Mouse (Mus musculus): ENCODE measurements around the gene Gpr107. TPM values are rescaled to one million over a fixed set of nuclear protein-coding genes. Genes with fewer than 3 reads are reported as not detected.
A peak's percentile ranks its signal among the peaks of the same experiment; 100 is the strongest.

Gene Gpr107
- polyA plus RNA-seq (2011; ENCODE audit: insufficient read length, low read depth, missing spikeins) = 81.1 and 92.5 TPM in 2 replicates

GRCm38 (mm10) chr2:31151892-31152812 lies at the start of gene Gpr107:
Gene Gpr107, plus strand, starts transcription at chr2:31152316.
- H3K4me1 ChIP-seq (ENCODE audit: control insufficient read depth, insufficient read depth, low read length) = peaks cover 2% of the 10 kb centered on the region; the same call in 1 of the 2 replicates
- TF ChIP-seq CTCF (IDR thresholded peaks at IDR 0.05; ENCODE audit: borderline replicate concordance, insufficient read depth, low read length) (no peak), POLR2A (IDR thresholded peaks at IDR 0.05; ENCODE audit: low read depth, low read length) (peak; percentile 83)
- H3K27ac ChIP-seq (ENCODE audit: insufficient read depth, low read length) = peak within 1 kb of the TSS; percentile 42; the same call in 1 of the 2 replicates
- H3K4me3 ChIP-seq (ENCODE audit: insufficient read depth, low read length) = peak within 1 kb of the TSS; percentile 71

DNA sequence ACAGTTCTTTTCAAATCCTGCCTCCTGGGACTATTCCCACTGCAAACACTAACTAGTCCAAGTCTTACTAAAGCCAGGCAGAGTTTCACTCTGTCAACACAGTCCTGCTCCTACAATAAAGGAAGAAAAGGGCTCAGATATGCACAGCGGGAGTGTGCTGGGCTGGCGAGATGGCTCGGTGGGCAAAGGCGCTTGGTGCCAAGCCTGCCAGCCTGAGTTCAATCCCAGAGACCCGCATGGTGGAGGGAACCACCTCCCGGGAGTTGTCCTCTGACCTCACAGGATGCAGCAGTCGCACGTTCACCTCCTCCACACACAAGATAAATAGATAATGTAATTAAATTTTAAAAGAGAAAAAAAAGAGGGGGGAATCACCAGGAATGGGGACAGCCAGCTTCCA lies 48.8 kb upstream of the Gpr107 start:
- H3K27ac ChIP-seq (ENCODE audit: insufficient read depth, low read length) = no peak overlapping the region
- no peak overlapping the region for H3K4me3 ChIP-seq (ENCODE audit: insufficient read depth, low read length)
- peaks cover 11% of the 10 kb centered on the region; the same call in 1 of the 2 replicates for H3K4me1 ChIP-seq (ENCODE audit: control insufficient read depth, insufficient read depth, low read length)
- TF ChIP-seq CTCF (IDR thresholded peaks at IDR 0.05; ENCODE audit: borderline replicate concordance, insufficient read depth, low read length) = no peak
- no peak for TF ChIP-seq POLR2A (IDR thresholded peaks at IDR 0.05; ENCODE audit: low read depth, low read length)

- Histone ChIP-seq H3K4me1 (ENCODE audit: control insufficient read depth, insufficient read depth, low read length) (peaks cover 16% of the 10 kb centered on the region; the same call in 1 of the 2 replicates), H3K4me3 (ENCODE audit: insufficient read depth, low read length) (no peak overlapping the region), H3K27ac (ENCODE audit: insufficient read depth, low read length) (no peak overlapping the region)
- no peak for TF ChIP-seq POLR2A (IDR thresholded peaks at IDR 0.05; ENCODE audit: low read depth, low read length)
- TF ChIP-seq CTCF (IDR thresholded peaks at IDR 0.05; ENCODE audit: borderline replicate concordance, insufficient read depth, low read length) = no peak
Observed at GRCm38 (mm10) chr2:31105279-31105678, 46.8 kb upstream of the Gpr107 start.

DNA sequence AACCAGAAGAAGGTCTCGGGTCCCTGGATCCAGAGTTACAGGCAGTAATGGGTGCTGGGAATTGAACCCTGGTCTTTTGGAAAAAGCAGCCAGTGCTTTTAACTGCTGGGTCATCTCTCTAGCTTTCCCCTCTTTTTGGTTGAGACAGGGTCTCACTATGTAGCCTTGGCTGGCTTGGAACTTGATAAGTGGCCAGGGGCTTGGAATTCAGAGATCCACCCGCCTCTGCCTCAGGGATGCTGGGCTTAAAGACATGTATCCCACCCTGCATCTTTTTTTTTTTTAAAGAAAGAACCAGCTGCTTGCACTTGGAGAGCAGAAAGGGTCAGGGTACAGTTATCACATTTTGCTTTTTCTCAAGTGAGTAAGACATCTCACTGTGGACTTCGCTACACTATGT lies 46.1 kb upstream of the Gpr107 start:
- TF ChIP-seq CTCF (IDR thresholded peaks at IDR 0.05; ENCODE audit: borderline replicate concordance, insufficient read depth, low read length) (no peak), POLR2A (IDR thresholded peaks at IDR 0.05; ENCODE audit: low read depth, low read length) (no peak)
- H3K27ac ChIP-seq (ENCODE audit: insufficient read depth, low read length) = no peak overlapping the region
- H3K4me3 ChIP-seq (ENCODE audit: insufficient read depth, low read length) = no peak overlapping the region
- peaks cover 16% of the 10 kb centered on the region; the same call in 1 of the 2 replicates for H3K4me1 ChIP-seq (ENCODE audit: control insufficient read depth, insufficient read depth, low read length)

DNA sequence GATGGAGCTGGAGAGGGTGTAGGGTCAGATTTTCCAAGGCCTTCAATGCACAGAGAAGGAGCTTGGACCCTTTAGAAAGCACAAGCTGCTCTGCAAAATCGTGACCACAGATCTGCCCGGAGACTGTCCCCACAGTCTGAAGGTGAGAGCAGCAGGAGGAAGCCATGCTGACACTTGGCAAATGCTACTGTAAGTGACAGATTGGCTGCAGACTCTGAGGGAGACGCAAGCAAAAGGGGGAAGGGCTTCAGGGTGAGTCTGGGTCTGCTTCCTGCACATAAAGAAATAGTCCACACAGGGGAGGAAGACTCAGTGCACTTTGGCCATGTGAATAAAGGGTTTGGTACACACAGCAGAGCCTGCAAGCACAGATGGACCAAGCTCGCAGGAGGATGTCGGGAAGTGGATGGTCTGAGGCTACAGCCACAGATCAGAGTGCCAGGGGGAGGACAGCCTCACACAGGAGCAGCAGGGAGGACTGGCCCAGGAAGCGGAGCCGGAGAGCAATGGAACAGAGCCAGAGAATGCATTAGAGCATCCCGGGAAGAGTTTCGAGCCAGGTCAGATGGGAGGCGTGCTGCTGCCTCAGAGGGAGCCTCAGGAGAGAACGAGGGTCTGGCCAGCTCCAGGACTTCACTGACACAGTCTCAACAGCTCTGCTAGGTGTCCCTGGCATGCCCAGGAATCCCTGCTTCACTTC lies 45.3 kb upstream of the Gpr107 start:
- no peak overlapping the region for H3K27ac ChIP-seq (ENCODE audit: insufficient read depth, low read length)
- TF ChIP-seq POLR2A (IDR thresholded peaks at IDR 0.05; ENCODE audit: low read depth, low read length) (no peak), CTCF (IDR thresholded peaks at IDR 0.05; ENCODE audit: borderline replicate concordance, insufficient read depth, low read length) (no peak)

DNA sequence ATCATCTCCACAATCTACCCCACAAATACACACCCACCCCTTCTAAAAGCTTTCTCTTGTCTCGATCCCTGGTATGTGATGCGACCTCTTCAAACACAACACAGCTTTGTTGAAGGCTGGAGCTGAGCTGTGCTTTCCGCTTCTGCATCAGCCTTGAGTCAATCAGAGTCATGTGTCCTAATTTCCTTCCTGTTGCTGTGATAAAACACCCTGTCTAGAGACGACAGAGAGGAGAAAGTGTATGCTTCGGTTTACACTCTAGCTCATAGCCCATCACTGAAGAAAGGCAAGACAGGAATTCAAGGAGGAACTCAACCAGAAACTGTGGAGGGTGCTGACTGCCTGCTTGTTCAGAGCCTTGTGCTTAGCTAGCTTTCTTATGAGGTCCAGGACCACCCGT lies 43.9 kb upstream of the Gpr107 start:
- TF ChIP-seq CTCF (IDR thresholded peaks at IDR 0.05; ENCODE audit: borderline replicate concordance, insufficient read depth, low read length) = no peak
- no peak for TF ChIP-seq POLR2A (IDR thresholded peaks at IDR 0.05; ENCODE audit: low read depth, low read length)
- Histone ChIP-seq H3K27ac (ENCODE audit: insufficient read depth, low read length) (no peak overlapping the region), H3K4me1 (ENCODE audit: control insufficient read depth, insufficient read depth, low read length) (peaks cover 16% of the 10 kb centered on the region; the same call in 1 of the 2 replicates), H3K4me3 (ENCODE audit: insufficient read depth, low read length) (no peak overlapping the region)

More for the DNA sequence above, 45.3 kb upstream of the Gpr107 start:
- H3K4me3 ChIP-seq (ENCODE audit: insufficient read depth, low read length) = no peak overlapping the region
- peaks cover 16% of the 10 kb centered on the region; the same call in 1 of the 2 replicates for H3K4me1 ChIP-seq (ENCODE audit: control insufficient read depth, insufficient read depth, low read length)

DNA sequence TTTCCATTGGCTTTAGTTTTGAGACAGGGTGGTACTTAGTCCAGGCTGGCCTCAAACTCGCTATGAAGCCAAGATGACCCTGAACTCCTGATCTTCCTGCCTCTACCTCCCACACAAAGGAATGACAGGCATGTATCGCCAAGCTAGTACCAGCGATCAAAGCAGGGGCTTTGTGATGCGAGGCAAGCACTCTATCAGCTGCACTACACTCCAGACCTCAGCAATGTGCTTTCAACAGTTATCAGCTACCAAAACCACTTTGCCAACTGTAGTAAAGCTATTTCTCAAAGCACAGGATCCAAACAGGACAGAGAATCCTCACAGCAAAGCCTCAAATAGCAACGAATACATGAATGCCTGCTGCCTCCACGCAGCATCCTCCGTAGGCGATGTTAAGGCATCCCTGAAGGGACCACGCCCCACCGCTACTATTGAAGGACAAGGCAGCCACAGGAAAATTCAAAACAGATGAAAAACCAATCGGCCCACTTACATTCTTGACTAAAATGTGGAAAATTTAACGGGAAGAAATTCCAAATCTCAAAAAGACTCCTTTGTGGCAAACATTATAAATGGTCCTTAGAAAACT lies 42.1 kb upstream of the Gpr107 start:
- peaks cover 17% of the 10 kb centered on the region for H3K4me1 ChIP-seq (ENCODE audit: control insufficient read depth, insufficient read depth, low read length)
- TF ChIP-seq POLR2A (IDR thresholded peaks at IDR 0.05; ENCODE audit: low read depth, low read length) (no peak), CTCF (IDR thresholded peaks at IDR 0.05; ENCODE audit: borderline replicate concordance, insufficient read depth, low read length) (no peak)
- no peak overlapping the region for H3K4me3 ChIP-seq (ENCODE audit: insufficient read depth, low read length)
- peak overlapping the region; percentile 75 for H3K27ac ChIP-seq (ENCODE audit: insufficient read depth, low read length)

DNA sequence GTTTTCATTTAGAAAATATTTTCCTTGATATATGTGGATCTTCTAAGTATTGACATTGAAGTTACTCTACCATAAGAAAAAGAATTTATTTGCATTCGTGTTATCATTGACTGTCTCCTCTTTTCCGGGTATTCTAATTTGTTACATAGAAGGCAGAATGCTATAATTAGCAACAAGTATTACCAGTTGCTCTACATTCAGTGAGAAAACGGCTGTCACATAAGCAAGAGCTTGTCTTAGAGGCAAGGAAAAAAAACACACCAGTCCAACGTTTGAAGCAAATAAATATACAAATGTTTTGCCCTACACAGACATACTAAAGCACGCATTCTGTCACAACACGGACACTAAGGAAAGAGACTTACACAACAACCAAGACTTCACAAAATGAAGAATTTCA lies 40.4 kb upstream of the Gpr107 start:
- TF ChIP-seq CTCF (IDR thresholded peaks at IDR 0.05; ENCODE audit: borderline replicate concordance, insufficient read depth, low read length) = no peak
- no peak for TF ChIP-seq POLR2A (IDR thresholded peaks at IDR 0.05; ENCODE audit: low read depth, low read length)
- Histone ChIP-seq H3K4me1 (ENCODE audit: control insufficient read depth, insufficient read depth, low read length) (peaks cover 24% of the 10 kb centered on the region), H3K27ac (ENCODE audit: insufficient read depth, low read length) (peak overlapping the region; percentile 56)

DNA sequence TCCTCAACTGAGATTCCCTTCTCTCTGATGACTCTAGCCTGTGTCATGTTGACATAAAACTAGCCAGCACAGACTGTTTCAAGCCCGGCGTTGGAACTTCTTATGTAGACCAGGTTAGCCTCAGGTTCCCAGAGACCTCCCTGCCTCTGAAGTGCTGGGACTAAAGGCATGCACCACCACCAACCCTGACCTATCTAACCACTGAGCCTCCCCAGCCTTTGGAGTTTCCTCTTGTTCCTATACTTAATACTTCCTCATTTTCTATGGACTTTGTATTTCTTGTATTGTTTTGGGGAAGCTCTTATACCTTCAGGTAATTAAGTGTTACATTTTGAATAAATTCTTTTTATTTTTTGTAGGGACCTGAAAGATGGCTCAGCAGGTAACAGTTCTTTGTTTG lies 37.9 kb upstream of the Gpr107 start:
- TF ChIP-seq CTCF (IDR thresholded peaks at IDR 0.05; ENCODE audit: borderline replicate concordance, insufficient read depth, low read length) (no peak), POLR2A (IDR thresholded peaks at IDR 0.05; ENCODE audit: low read depth, low read length) (no peak)
- Histone ChIP-seq H3K4me1 (ENCODE audit: control insufficient read depth, insufficient read depth, low read length) (peaks cover 18% of the 10 kb centered on the region), H3K27ac (ENCODE audit: insufficient read depth, low read length) (no peak overlapping the region), H3K4me3 (ENCODE audit: insufficient read depth, low read length) (no peak overlapping the region)

More for the DNA sequence above, 40.4 kb upstream of the Gpr107 start:
- no peak overlapping the region for H3K4me3 ChIP-seq (ENCODE audit: insufficient read depth, low read length)
